Mouse (Mus musculus) intestine, postnatal 0 days (tissue): Measurements from ENCODE around the gene Vmn1r130. TPM values are rescaled to one million over a fixed set of nuclear protein-coding genes. Genes with fewer than 3 reads are reported as not detected.
"Not testable (repeated sequence)": the region's sequence is repeated elsewhere in the genome, so short reads cannot be mapped to it uniquely, and the experiment has no call there.

ENCODE experiments used
- ATAC-seq: fragments of 200-750 bp; cut with Nextera tagmentation; 2 replicates; pipeline ENCODE4 v1.8.0; 2017; ENCODE audit warnings: mild to moderate bottlenecking, moderate TSS enrichment, moderate library complexity
- H3K27ac ChIP-seq: fragments of 300-500 bp; sonication (generic); 2 replicates; pipeline ENCODE4 v1.5.1; 2014; ENCODE audit warnings: mild to moderate bottlenecking, low read depth, low read length, moderate library complexity
- H3K27me3 ChIP-seq: fragments of 300-500 bp; sonication (generic); replicated peaks from 2 replicates; pipeline ENCODE4 v1.6.1; 2014; ENCODE audit warnings: low read length, mixed read lengths; ENCODE audit not compliant: control insufficient read depth, insufficient read depth
- H3K36me3 ChIP-seq: fragments of 300-500 bp; sonication (generic); 2 replicates; pipeline ENCODE4 v1.6.1; 2014; ENCODE audit warnings: mild to moderate bottlenecking, moderate library complexity; ENCODE audit not compliant: control insufficient read depth, insufficient read depth
- H3K4me1 ChIP-seq: fragments of 300-500 bp; sonication (generic); replicated peaks from 2 replicates; pipeline ENCODE4 v1.6.1; 2014; ENCODE audit warnings: antibody characterized with exemption, low read length, mixed read lengths; ENCODE audit not compliant: control insufficient read depth, insufficient read depth
- H3K4me2 ChIP-seq: fragments of 300-500 bp; sonication (generic); replicated peaks from 2 replicates; pipeline ENCODE4 v1.6.1; 2014; ENCODE audit warnings: low read depth, mild to moderate bottlenecking, moderate library complexity
- H3K4me3 ChIP-seq: fragments of 300-500 bp; sonication (generic); 2 replicates; pipeline ENCODE4 v1.5.1; 2014; ENCODE audit warnings: low read depth, low read length
- H3K9ac ChIP-seq: fragments of 300-500 bp; sonication (generic); 2 replicates; pipeline ENCODE4 v1.6.1; 2014; ENCODE audit warnings: mild to moderate bottlenecking, low read depth, low read length
- H3K9me3 ChIP-seq: fragments of 300-500 bp; sonication (generic); 2 replicates; pipeline ENCODE4 v1.6.1; 2016; ENCODE audit warnings: mixed run types; ENCODE audit not compliant: control insufficient read depth
- WGBS: fragments of 180-500 bp; shearing (Covaris S2); extraction: QIAGEN DNeasy Blood & Tissue Kit; methylation state at CpG from one replicate; pipeline ENCODE4 v1.1.7; 2014; 5-methylcytosine and 5-hydroxymethylcytosine counted together
- polyA plus RNA-seq: library from polyadenylated mRNA; unstranded; fragments of >200 nt; fragmentation: Nextera tagmentation; extraction: Ambion mirVana; gene quantifications from 2 replicates; pipeline ENCODE4 v1.2.1, GENCODE M21; 2015

Vmn1r130 gene
- not detected in 2 replicates for polyA plus RNA-seq

DNA sequence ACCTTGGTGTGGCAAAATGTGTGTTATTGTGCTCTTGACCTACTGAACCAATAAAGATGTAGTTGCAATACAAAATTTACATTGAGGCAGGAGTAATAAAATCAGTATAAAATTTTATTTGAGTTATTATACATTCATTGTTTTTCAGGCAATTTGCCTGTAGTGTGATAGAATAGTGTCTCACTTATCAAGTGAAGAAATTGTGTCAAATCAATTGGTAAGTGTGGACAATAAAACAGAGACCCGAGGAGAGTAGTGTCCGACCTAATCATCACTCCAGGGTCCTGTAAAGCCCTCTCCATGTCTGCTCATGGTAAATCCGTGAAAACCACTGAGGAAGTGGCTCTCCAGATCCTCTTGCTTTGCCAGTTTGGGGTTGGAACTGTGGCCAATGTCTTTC, at the start of gene Vmn1r130:
Gene Vmn1r130, plus strand, starts transcription at position 301 of the 400 bp plus-strand sequence.
- H3K4me2 ChIP-seq, H3K9me3 ChIP-seq, H3K36me3 ChIP-seq, H3K4me1 ChIP-seq, H3K27ac ChIP-seq, H3K27me3 ChIP-seq, ATAC-seq, H3K4me3 ChIP-seq, H3K9ac ChIP-seq: not testable (repeated sequence)
- no CpG with 5 or more reads among the region's 3 CpGs for WGBS

DNA sequence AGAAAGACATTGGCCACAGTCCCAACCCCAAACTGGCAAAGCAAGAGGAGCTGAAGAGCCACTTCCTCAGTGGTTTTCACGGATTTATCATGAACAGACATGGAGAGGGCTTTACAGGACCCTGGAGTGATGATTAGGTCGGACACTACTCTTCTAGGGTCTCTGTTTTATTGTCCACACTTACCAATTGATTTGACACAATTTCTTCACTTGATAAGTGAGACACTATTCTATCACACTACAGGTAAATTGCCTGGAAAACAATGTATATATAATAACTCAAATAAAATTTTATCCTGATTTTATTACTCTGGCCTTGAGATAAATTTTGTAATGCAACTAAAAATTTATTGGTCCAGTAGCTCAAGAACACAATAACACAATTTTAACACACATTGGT, 34.4 kb downstream of the Vmn1r130 start, which contains the start of gene Vmn1r131:
Gene Vmn1r131, minus strand, starts transcription at position 101 of the 400 bp plus-strand sequence.
- H3K4me3 ChIP-seq, H3K36me3 ChIP-seq, H3K27me3 ChIP-seq, H3K27ac ChIP-seq, H3K9ac ChIP-seq, ATAC-seq, H3K4me2 ChIP-seq, H3K4me1 ChIP-seq, H3K9me3 ChIP-seq: not testable (repeated sequence)
- WGBS: no CpG with 5 or more reads among the region's 2 CpGs

Other genes starting within 250 kb of the Vmn1r130 start
- gene Vmn1r125, start 239.6 kb upstream of the Vmn1r130 start, polyA plus RNA-seq: not detected in 2 replicates
- not detected in 2 replicates for gene Vmn1r126, start 210.3 kb upstream of the Vmn1r130 start, polyA plus RNA-seq
- not detected in 2 replicates for gene Vmn1r127, start 191.9 kb upstream of the Vmn1r130 start, polyA plus RNA-seq
- gene Vmn1r128, start 162.4 kb upstream of the Vmn1r130 start, polyA plus RNA-seq: not detected in 2 replicates
- not detected in 2 replicates for gene Vmn1r129, start 150.5 kb upstream of the Vmn1r130 start, polyA plus RNA-seq
- not detected in 2 replicates for gene Gm6882, start 79.0 kb upstream of the Vmn1r130 start, polyA plus RNA-seq
- gene Vmn1r131, start 34.3 kb downstream of the Vmn1r130 start, polyA plus RNA-seq: not detected in 2 replicates
- not detected in 2 replicates for gene Vmn1r132, start 102.3 kb downstream of the Vmn1r130 start, polyA plus RNA-seq
- gene Gm4175, start 249.7 kb downstream of the Vmn1r130 start, polyA plus RNA-seq: not detected in 2 replicates